Mouse (Mus musculus): ENCODE results near the gene Gm8267. TPM values are rescaled to one million over a fixed set of nuclear protein-coding genes. Genes with fewer than 3 reads are reported as not detected.
"Not testable (repeated sequence)": the region's sequence is repeated elsewhere in the genome, so short reads cannot be mapped to it uniquely, and the experiment has no call there.

The Gm8267 gene
- not detected for total RNA-seq (2021)
- long read RNA-seq, experiment 1 = 0 reads
- long read RNA-seq, experiment 2 = 0 reads

DNA sequence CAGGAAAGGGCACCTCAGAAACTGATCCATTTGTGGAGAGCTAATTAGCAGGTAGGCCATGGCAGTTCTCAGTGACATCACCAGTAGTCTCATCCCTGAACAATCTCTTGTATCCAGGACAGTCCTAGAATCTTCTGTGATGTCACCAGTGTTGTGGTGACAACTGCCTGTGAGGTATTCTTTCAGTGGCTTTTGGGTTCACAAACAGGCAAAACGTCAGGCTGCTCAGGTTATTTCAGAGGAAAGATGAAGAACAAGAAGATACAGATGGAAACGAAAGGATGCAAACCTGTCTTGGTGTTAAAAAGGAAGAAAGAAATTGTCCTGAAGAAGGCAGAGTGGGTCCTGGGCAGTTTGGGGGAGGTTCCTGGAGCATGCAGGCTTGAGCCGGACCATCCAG, at the start of gene Gm8267:
Gene Gm8267 (minus strand): TSS at position 101 of the 400 bp plus-strand sequence.
- DNase-seq = no peak

- DNase-seq = not testable (repeated sequence)
Observed at GRCm38 (mm10) chr14:44789537-44790382, 39.6 kb upstream of the Gm8267 start.

DNA sequence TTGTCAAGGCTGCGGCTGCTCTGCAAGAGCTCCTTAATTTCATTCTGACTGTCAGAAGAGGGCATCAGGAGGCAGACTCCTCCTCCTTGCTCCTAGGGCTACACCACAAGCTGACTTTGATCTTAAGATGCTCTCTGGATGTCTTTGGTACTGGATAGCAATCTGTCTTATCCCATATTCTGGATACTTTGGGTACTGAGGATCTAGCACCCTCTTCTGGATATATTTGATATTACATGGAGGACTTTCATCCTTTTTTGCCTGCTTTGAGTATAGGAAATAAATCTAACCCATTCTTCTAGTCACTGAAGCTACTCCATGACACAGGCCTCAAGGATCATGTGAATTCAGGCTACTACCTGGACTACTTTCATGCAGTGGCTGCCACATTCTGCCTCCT, 7.4 kb downstream of the Gm8267 start:
- not testable (repeated sequence) for DNase-seq

- not testable (repeated sequence) for DNase-seq
Observed at GRCm38 (mm10) chr14:44730711-44731110, 19.4 kb downstream of the Gm8267 start.

DNA sequence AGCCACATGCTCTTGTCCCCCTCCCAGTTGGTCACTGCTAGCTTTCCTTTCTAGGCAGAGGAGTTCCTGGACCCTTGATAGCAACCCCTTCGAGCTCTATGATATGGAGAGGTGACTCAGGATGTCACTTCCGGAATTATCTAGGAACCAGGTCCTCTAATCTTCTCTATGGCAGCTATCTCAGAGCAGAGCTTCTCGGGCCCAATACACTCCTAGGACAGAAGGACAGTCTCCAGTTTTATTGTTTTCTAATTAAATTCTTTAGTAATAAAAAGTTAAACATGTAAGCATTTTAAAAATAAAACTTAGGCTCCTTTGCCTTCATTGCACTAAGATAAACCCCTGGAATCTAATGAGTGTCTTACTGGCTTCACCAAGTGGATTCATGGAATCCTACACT, 43.8 kb downstream of the Gm8267 start, which contains the start of gene Gm8257:
Gene Gm8257 (minus strand): TSS at position 101 of the 400 bp plus-strand sequence.
- DNase-seq = not testable (repeated sequence)

Other genes with a start within 250 kb of the Gm8267 start
- gene Gm17093, start 232.1 kb downstream of the Gm8267 start, total RNA-seq (2021) = not detected
- gene Gm8247, start 167.2 kb downstream of the Gm8267 start, total RNA-seq (2021) = not detected
- not detected for gene Gm5624, start 122.4 kb downstream of the Gm8267 start, total RNA-seq (2021)
- gene Gm8257, start 43.9 kb downstream of the Gm8267 start, total RNA-seq (2021) = not detected
- gene Ptgdr, start 109.0 kb upstream of the Gm8267 start, total RNA-seq (2021) = not detected
- under 1 TPM; 0.17 to 0.33 TPM for gene Ptger2, start 237.9 kb upstream of the Gm8267 start, total RNA-seq (2021)

All from heart, adult 18-20 months (tissue).